Mouse (Mus musculus) midbrain, embryonic 12.5 days (tissue): ENCODE measurements around the gene Aldh1l2. TPM values are rescaled to one million over a fixed set of nuclear protein-coding genes. Genes with fewer than 3 reads are reported as not detected.

ENCODE experiments used
- polyA plus RNA-seq: library from polyadenylated mRNA; unstranded; fragments of >200 nt; fragmentation: Nextera tagmentation; extraction: Ambion mirVana; gene quantifications from 2 replicates; pipeline ENCODE4 v1.2.1, GENCODE M21; 2016

Aldh1l2 gene
- polyA plus RNA-seq, 1 experiment from 2014 or later, result 11.4 TPM

Other genes starting within 250 kb of the Aldh1l2 start
- 2.3 and 2.7 TPM in 2 replicates for gene Slc41a2, start 196.3 kb downstream of the Aldh1l2 start, polyA plus RNA-seq
- gene D10Wsu102e, start 173.9 kb downstream of the Aldh1l2 start, polyA plus RNA-seq, result 1.1 and 1.2 TPM in 2 replicates
- gene Washc4, start 9.6 kb upstream of the Aldh1l2 start, polyA plus RNA-seq, result 37.9 and 38.3 TPM in 2 replicates
- gene Appl2, start 114.6 kb upstream of the Aldh1l2 start, polyA plus RNA-seq, result 48.6 and 52.0 TPM in 2 replicates
- gene 1500009L16Rik, start 188.7 kb upstream of the Aldh1l2 start, polyA plus RNA-seq, result 40.8 and 47.8 TPM in 2 replicates